Mouse (Mus musculus) spleen, adult 2 months (tissue): Measurements from ENCODE around the gene Arhgdig.

Experiments
- CTCF ChIP-seq: fragments of 200-500 bp; IDR thresholded peaks from 2 replicates; pipeline ENCODE4 v1.5.1; 2011; ENCODE audit warnings: mild to moderate bottlenecking, inconsistent platforms; ENCODE audit not compliant: insufficient read depth, insufficient read length, insufficient replicate concordance; ENCODE audit errors: extremely low read depth
- POLR2A ChIP-seq: fragments of 200-500 bp; IDR thresholded peaks from 2 replicates; pipeline ENCODE4 v1.6.1; 2011; ENCODE audit warnings: low read depth, low read length, inconsistent platforms

- peak; percentile 40; the same call in 1 of the 2 replicates for TF ChIP-seq CTCF
- no peak for TF ChIP-seq POLR2A
Measured at GRCm38 (mm10) chr17:26232863-26233262, 25.3 kb upstream of the Arhgdig start.
